Mouse (Mus musculus): Measurements from ENCODE around the gene Pik3c2b. TPM values are rescaled to one million over a fixed set of nuclear protein-coding genes. Genes with fewer than 3 reads are reported as not detected.

The Pik3c2b gene
- polyA plus RNA-seq, 1 experiment from 2014 or later = 2.3 TPM

- ChIA-PET POLR2A (interaction anchor here (0.8 kb wide), 1 partner anchor 14 kb away, joined by 3 read pairs; no protein-coding TSS in a partner anchor), CTCF (interaction anchor here (1.0 kb wide), 1 partner anchor 13 kb away, joined by 4 read pairs; no protein-coding TSS in a partner anchor)
- TF ChIP-seq CTCF (IDR thresholded peaks at IDR 0.05) = no peak
- H3K27me3 ChIP-seq = no peaks in the 10 kb centered on the region
- DNase-seq (ENCODE audit: low read depth, low spot score) = no peak
- no peak for ATAC-seq
- in situ Hi-C loops (cut with MboI; ENCODE audit: low pct_unique_long_range_greater_than_20kb) = loop anchor here (10.0 to 25.0 kb wide), 2 partner anchors 306 to 564 kb away; partner anchors contain the start of genes Ren1 and Snrpe
Measured at GRCm38 (mm10) chr1:133048690-133049089, 3.2 kb downstream of the Pik3c2b start.

GRCm38 (mm10) chr1:133050001-133050431 is 4.5 kb downstream of the Pik3c2b start:
- CTCF ChIA-PET = no interaction called here
- no peaks in the 10 kb centered on the region for H3K27me3 ChIP-seq
- no peak for TF ChIP-seq CTCF (IDR thresholded peaks at IDR 0.05)
- ATAC-seq (no peak), DNase-seq (ENCODE audit: low read depth, low spot score) (no peak)
- POLR2A ChIA-PET = no interaction called here
- in situ Hi-C loops (cut with MboI; ENCODE audit: low pct_unique_long_range_greater_than_20kb) = no loop called here

- TF ChIP-seq CTCF (IDR thresholded peaks at IDR 0.05) = no peak
- no peaks in the 10 kb centered on the region for H3K27me3 ChIP-seq
- no peak for DNase-seq (ENCODE audit: low read depth, low spot score)
- in situ Hi-C loops (cut with MboI; ENCODE audit: low pct_unique_long_range_greater_than_20kb) = no loop called here
- POLR2A ChIA-PET = no interaction called here
- ATAC-seq = no peak
- CTCF ChIA-PET = interaction anchor here (1.2 kb wide), 1 partner anchor 12 kb away, joined by 3 read pairs; no protein-coding TSS in a partner anchor
Measured at GRCm38 (mm10) chr1:133051829-133052228, 6.4 kb downstream of the Pik3c2b start.

DNA sequence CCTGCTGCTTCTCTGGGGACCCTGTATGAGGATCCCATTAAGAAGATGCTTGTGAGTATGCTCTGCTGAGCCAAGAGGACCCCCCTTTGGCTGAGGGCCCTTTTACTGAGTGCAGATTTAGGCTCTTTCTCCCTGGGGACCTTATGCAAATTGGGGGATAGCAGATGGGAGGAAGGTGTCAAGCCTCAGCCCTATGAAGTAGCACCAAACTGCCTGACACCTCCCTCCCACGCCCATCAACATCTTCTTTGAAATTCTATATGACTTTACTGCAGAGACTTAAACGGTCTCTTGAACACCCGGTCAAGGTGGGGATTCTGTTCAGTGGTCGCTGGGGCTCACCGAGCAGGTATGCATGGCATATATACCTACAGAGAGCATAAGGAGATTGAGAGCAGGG is 7.6 kb downstream of the Pik3c2b start:
- POLR2A ChIA-PET = no interaction called here
- no peaks in the 10 kb centered on the region for H3K27me3 ChIP-seq
- DNase-seq (ENCODE audit: low read depth, low spot score) (no peak), ATAC-seq (no peak)
- CTCF ChIA-PET = no interaction called here
- in situ Hi-C loops (cut with MboI; ENCODE audit: low pct_unique_long_range_greater_than_20kb) = no loop called here
- no peak for TF ChIP-seq CTCF (IDR thresholded peaks at IDR 0.05)

DNA sequence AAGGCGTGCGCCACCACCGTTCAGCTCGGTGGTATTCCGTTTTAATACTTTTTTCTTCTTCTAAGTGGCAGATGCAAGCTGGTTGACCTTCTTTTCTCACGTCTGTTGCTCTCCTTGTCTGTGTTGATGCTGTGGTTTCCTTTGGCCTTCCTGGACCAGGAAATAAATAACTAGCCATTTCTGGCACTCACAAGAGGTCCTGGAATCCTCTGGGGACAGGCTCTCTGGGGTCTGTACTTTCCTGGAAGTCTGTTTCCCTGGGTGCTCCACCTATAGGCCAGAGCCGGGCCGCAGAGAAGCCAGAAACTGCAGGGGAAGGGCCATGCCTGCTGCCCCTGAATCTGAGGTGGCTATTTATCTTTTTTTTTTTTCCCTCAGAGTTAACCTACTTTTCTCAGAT is 8.9 kb downstream of the Pik3c2b start:
- DNase-seq (ENCODE audit: low read depth, low spot score) = no peak
- ATAC-seq = no peak

DNA sequence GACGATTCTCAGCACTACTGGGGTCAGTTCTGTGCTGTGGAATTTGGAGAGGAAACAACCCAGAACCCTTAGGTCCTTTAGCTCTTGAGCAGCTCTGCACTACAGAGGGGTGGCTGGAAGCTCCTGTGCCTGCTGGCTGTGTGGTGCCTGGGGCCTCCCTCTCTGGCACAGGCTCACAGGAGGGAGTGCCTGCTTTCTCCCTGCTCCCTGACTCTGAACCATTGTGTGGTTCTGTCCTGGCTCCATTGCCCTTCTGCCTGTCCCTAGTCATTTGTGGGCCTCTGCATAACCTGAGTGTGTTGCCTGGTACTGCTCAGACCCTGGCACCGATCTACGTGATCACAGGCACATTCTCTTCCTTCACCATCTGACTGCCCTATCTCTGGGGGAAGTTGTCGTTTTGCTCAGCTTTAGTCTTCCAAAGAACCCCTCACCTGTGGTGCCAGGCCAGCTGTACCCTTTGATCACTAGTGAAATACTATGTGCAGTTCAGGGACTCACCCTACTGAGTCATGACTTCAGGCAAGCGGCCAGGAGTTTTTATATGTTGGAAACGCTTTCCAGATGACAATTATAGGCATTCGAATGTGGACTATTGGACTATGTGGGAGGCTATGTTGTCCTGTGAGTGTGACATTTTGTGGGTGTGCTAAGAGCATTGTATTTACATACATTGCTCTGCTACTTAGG is 12.0 kb downstream of the Pik3c2b start:
- TF ChIP-seq CTCF (IDR thresholded peaks at IDR 0.05) = no peak
- ChIA-PET POLR2A (no interaction called here), CTCF (interaction anchor here (0.7 kb wide), 1 partner anchor 27 kb away, joined by 3 read pairs; no protein-coding TSS in a partner anchor)
- in situ Hi-C loops (cut with MboI; ENCODE audit: low pct_unique_long_range_greater_than_20kb) = no loop called here
- DNase-seq (ENCODE audit: low read depth, low spot score) = no peak
- ATAC-seq = peak; percentile 58
- no peaks in the 10 kb centered on the region for H3K27me3 ChIP-seq

More for the DNA sequence above, 8.9 kb downstream of the Pik3c2b start:
- ChIA-PET POLR2A (interaction anchor here (0.7 to 0.8 kb wide), 2 partner anchors 14 to 77 kb away, joined by 3 to 5 read pairs; no protein-coding TSS in a partner anchor), CTCF (interaction anchor here (1.5 kb wide), 1 partner anchor 33 kb away, joined by 3 read pairs; no protein-coding TSS in a partner anchor)
- in situ Hi-C loops (cut with MboI; ENCODE audit: low pct_unique_long_range_greater_than_20kb) = no loop called here
- no peaks in the 10 kb centered on the region for H3K27me3 ChIP-seq
- no peak for TF ChIP-seq CTCF (IDR thresholded peaks at IDR 0.05)

GRCm38 (mm10) chr1:133059592-133059991 is 14.1 kb downstream of the Pik3c2b start:
- H3K27me3 ChIP-seq = no peaks in the 10 kb centered on the region
- in situ Hi-C loops (cut with MboI; ENCODE audit: low pct_unique_long_range_greater_than_20kb) = no loop called here
- DNase-seq (ENCODE audit: low read depth, low spot score) (no peak), ATAC-seq (no peak)
- no peak for TF ChIP-seq CTCF (IDR thresholded peaks at IDR 0.05)
- POLR2A ChIA-PET = no interaction called here
- CTCF ChIA-PET = no interaction called here

- TF ChIP-seq CTCF (IDR thresholded peaks at IDR 0.05) = no peak
- no peaks in the 10 kb centered on the region for H3K27me3 ChIP-seq
- DNase-seq (ENCODE audit: low read depth, low spot score) (no peak), ATAC-seq (no peak)
- in situ Hi-C loops (cut with MboI; ENCODE audit: low pct_unique_long_range_greater_than_20kb) = no loop called here
- CTCF ChIA-PET = no interaction called here
- POLR2A ChIA-PET = no interaction called here
Measured at GRCm38 (mm10) chr1:133060681-133061080, 15.2 kb downstream of the Pik3c2b start.

DNA sequence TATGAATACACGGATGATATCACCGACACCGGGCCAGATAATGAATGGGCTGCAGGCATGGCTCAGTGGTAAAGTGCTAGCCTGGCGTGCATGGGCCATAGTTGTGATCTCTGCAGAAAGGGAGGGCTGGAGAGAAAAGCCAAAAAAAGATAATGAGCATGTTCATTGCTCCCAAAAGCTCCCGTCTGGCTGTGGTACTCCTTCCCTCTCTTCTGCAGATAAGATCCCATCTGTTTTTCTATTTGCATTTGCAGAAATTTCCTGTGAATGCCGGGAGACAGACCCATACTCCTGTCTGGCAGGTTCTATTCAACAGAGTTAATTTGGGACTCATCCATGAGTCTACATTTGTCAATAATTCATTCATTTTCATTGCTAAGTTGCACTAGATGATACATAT is 17.7 kb downstream of the Pik3c2b start:
- TF ChIP-seq CTCF (IDR thresholded peaks at IDR 0.05) = no peak
- ChIA-PET POLR2A (interaction anchor here (1.0 kb wide), 1 partner anchor 15 kb away, joined by 3 read pairs; no protein-coding TSS in a partner anchor), CTCF (interaction anchor here (0.7 to 1.1 kb wide), 2 partner anchors 12 to 24 kb away, joined by 3 read pairs; no protein-coding TSS in a partner anchor)
- no peaks in the 10 kb centered on the region for H3K27me3 ChIP-seq
- ATAC-seq = no peak
- no peak for DNase-seq (ENCODE audit: low read depth, low spot score)
- in situ Hi-C loops (cut with MboI; ENCODE audit: low pct_unique_long_range_greater_than_20kb) = no loop called here

DNA sequence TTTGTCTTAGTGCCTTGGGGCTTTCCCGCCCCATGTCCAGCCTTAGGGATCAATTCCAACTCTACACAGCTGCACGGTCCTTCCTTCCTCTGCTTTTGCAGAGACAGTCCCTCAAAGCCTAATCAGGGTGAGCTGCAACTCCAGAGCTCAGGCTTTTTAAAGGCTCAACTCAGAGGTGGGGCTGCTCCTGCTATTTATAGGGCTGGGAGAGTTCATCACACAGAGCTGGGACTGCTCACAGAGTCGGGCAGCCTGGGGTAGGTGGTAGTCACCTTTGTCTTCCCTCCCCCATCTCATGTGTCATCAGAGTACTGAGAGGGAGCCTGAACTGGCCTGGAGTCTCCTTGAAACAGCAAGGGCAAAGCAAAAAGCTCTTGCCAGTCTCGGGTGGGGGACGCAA is 22.8 kb downstream of the Pik3c2b start:
- in situ Hi-C loops (cut with MboI; ENCODE audit: low pct_unique_long_range_greater_than_20kb) = no loop called here
- DNase-seq (ENCODE audit: low read depth, low spot score) = no peak
- TF ChIP-seq CTCF (IDR thresholded peaks at IDR 0.05) = no peak
- no peaks in the 10 kb centered on the region for H3K27me3 ChIP-seq
- no peak for ATAC-seq
- ChIA-PET POLR2A (no interaction called here), CTCF (interaction anchor here (3.0 kb wide), 1 partner anchor 20 kb away, joined by 12 read pairs; no protein-coding TSS in a partner anchor)

DNA sequence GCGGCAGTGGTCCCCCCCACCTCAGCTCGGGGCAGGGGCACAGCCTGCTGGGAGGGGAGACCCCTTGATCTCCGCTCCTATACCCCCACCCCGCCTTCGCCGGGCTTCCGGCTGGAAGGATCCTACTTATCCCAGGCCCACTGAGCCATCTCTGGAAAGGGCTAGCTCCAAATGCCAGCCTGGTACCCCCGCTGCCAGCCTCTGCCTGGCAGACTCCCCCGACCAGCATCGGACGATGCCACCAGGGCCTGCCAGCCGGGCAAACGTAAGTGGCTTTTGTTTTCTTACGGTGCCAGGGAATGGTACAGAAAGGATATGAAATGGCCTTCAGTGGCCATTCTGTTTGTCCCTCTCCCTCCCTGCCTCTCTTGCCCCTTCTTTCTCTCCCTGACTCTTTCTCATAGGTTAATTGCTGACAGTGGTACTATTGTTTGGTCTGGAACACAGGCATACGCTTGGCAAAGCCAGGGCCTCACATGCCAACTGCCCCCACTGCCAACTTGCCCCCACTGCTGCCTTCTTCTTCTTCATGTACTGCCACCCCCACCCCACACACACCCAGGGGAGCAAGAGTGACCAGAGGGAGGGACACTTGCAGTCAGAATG is 23.3 kb downstream of the Pik3c2b start:
- H3K27me3 ChIP-seq = no peaks in the 10 kb centered on the region
- ATAC-seq = no peak
- DNase-seq (ENCODE audit: low read depth, low spot score) = no peak
- in situ Hi-C loops (cut with MboI; ENCODE audit: low pct_unique_long_range_greater_than_20kb) = no loop called here
- CTCF ChIA-PET = interaction anchor here (3.0 kb wide), 1 partner anchor 19 kb away, joined by 12 read pairs; no protein-coding TSS in a partner anchor
- POLR2A ChIA-PET = no interaction called here
- no peak for TF ChIP-seq CTCF (IDR thresholded peaks at IDR 0.05)

All from Patski (cell line).